ENCODE assay signal across 20 mouse cellular contexts in genomic region chr3:75774253-75774652, GRCm38 (mm10).
DNase-seq lines count a peak whose midpoint lies in the region; ATAC-seq lines count a peak whose summit lies in the region.
"Had no signal": no experiment of that assay in that cellular context is flagged by ENCODE, and none has a peak within 500 bp of the region (broad histone marks: within the 10 kb centered on the region; RNA-seq: fewer than 3 reads in every experiment).

No protein-coding gene starts in this region.

- ATAC-seq in frontal cortex, adult (ENCODE audit: low TSS enrichment): peak; percentile 99
- ATAC-seq: activated CD4-positive, CD25-positive, alpha-beta regulatory T cell, adult 4 months; CD4-positive, CD25-positive, alpha-beta regulatory T cell, adult 4 months; Patski had no signal

- DNase-seq in frontal cortex, postnatal 25 days (ENCODE audit: low spot score in 2 of 2): no peak
- peak; percentile 54 for DNase-seq in brain, adult 2 months (ENCODE audit: low read depth, low spot score)
- DNase-seq in telencephalon, adult 2 months (ENCODE audit: low read depth, low spot score): peak; percentile 22
- no peak for DNase-seq in right cerebral cortex, postnatal 36 days (ENCODE audit: low spot score in 2 of 2)
- no peak for DNase-seq in right cerebral cortex, postnatal 10 days (ENCODE audit: low spot score in 2 of 2)
- DNase-seq: adrenal gland, adult 2 months; adrenal gland, adult 8-10 months; adrenal gland, postnatal 10 days; adrenal gland, postnatal 14 days; adrenal gland, postnatal 25 days; adrenal gland, postnatal 36 days; B cell, adult 2 months; cerebellum, adult 11 months; cerebellum, adult 11-12 months; cerebellum, adult 18-20 months; cerebellum, adult 2 months had no signal

Comparison
In these comparisons a context has a peak if more than half of its experiments do, and no peak if none do; other contexts are left out.
1. DNase-seq: peak in brain, adult 2 months (single experiment) and telencephalon, adult 2 months (single experiment); none in frontal cortex, postnatal 25 days (0 of 2), right cerebral cortex, postnatal 36 days (0 of 2) and right cerebral cortex, postnatal 10 days (0 of 2).